Mouse (Mus musculus): ENCODE data around the gene Srbd1. TPM values are rescaled to one million over a fixed set of nuclear protein-coding genes. Genes with fewer than 3 reads are reported as not detected.

The Srbd1 gene
- polyA plus RNA-seq, 1 experiment: 17.9 TPM

GRCm38 (mm10) chr17:85995086-85995485 lies 149.9 kb downstream of the Srbd1 start:
- Histone ChIP-seq H3K27ac (ENCODE audit: insufficient read depth, low read length) (no peak overlapping the region), H3K4me3 (ENCODE audit: insufficient read depth, low read length) (no peak overlapping the region), H3K4me1 (ENCODE audit: control insufficient read depth, insufficient read depth, low read length) (no peaks in the 10 kb centered on the region)
- TF ChIP-seq POLR2A (IDR thresholded peaks at IDR 0.05; ENCODE audit: low read depth, low read length) (no peak), CTCF (IDR thresholded peaks at IDR 0.05; ENCODE audit: borderline replicate concordance, insufficient read depth, low read length) (no peak)

GRCm38 (mm10) chr17:85989058-85989769 lies 155.8 kb downstream of the Srbd1 start:
- TF ChIP-seq CTCF (IDR thresholded peaks at IDR 0.05; ENCODE audit: borderline replicate concordance, insufficient read depth, low read length): no peak
- H3K4me3 ChIP-seq (ENCODE audit: insufficient read depth, low read length): no peak overlapping the region
- H3K27ac ChIP-seq (ENCODE audit: insufficient read depth, low read length): no peak overlapping the region
- no peaks in the 10 kb centered on the region for H3K4me1 ChIP-seq (ENCODE audit: control insufficient read depth, insufficient read depth, low read length)

GRCm38 (mm10) chr17:85987531-85987930 lies 157.4 kb downstream of the Srbd1 start:
- TF ChIP-seq CTCF (IDR thresholded peaks at IDR 0.05; ENCODE audit: borderline replicate concordance, insufficient read depth, low read length) (no peak), POLR2A (IDR thresholded peaks at IDR 0.05; ENCODE audit: low read depth, low read length) (no peak)
- Histone ChIP-seq H3K4me3 (ENCODE audit: insufficient read depth, low read length) (no peak overlapping the region), H3K4me1 (ENCODE audit: control insufficient read depth, insufficient read depth, low read length) (no peaks in the 10 kb centered on the region), H3K27ac (ENCODE audit: insufficient read depth, low read length) (no peak overlapping the region)

DNA sequence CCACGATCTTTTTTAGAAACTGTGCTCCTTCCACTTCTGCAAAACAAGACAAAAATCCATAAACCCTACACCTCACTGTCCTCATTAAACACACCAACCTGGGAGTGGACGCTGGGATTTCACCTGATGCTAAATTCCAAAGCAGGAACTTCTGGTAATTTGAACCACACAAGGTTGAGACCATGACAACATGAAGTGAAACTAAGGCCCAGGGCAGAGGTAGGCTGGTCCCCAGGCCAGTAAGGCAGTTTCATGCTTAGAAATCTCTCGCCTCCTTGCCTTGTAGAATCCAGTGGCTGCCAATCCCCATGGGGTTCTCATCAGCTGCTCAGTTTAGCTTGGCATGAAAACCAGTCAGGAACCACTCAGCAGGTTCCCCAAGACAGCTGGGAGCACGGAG lies 158.4 kb downstream of the Srbd1 start:
- Histone ChIP-seq H3K27ac (ENCODE audit: insufficient read depth, low read length) (no peak overlapping the region), H3K4me1 (ENCODE audit: control insufficient read depth, insufficient read depth, low read length) (no peaks in the 10 kb centered on the region), H3K4me3 (ENCODE audit: insufficient read depth, low read length) (no peak overlapping the region)
- no peak for TF ChIP-seq POLR2A (IDR thresholded peaks at IDR 0.05; ENCODE audit: low read depth, low read length)
- no peak for TF ChIP-seq CTCF (IDR thresholded peaks at IDR 0.05; ENCODE audit: borderline replicate concordance, insufficient read depth, low read length)

DNA sequence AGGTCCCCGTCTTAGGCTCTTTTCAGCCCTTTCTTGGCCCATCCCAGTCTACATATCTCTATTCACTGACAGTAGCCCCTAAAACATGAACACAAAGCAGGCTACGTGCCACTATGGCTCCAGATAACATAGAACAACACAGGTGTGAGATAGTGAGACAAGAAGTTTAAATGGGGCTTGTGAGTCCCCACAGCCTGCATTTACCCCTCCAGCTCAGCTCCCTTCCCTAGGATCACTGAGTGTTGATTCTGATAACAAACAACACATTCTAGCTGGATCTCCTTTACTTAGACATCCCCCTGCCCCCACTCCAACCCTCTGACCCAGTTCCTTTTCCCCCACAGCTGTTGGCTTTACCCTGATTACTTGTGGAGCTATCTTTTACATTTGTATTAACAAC lies 158.8 kb downstream of the Srbd1 start:
- Histone ChIP-seq H3K4me3 (ENCODE audit: insufficient read depth, low read length) (no peak overlapping the region), H3K4me1 (ENCODE audit: control insufficient read depth, insufficient read depth, low read length) (no peaks in the 10 kb centered on the region), H3K27ac (ENCODE audit: insufficient read depth, low read length) (no peak overlapping the region)
- TF ChIP-seq POLR2A (IDR thresholded peaks at IDR 0.05; ENCODE audit: low read depth, low read length): no peak
- no peak for TF ChIP-seq CTCF (IDR thresholded peaks at IDR 0.05; ENCODE audit: borderline replicate concordance, insufficient read depth, low read length)

- Histone ChIP-seq H3K27ac (ENCODE audit: insufficient read depth, low read length) (no peak overlapping the region), H3K4me3 (ENCODE audit: insufficient read depth, low read length) (no peak overlapping the region), H3K4me1 (ENCODE audit: control insufficient read depth, insufficient read depth, low read length) (no peaks in the 10 kb centered on the region)
- TF ChIP-seq POLR2A (IDR thresholded peaks at IDR 0.05; ENCODE audit: low read depth, low read length) (no peak), CTCF (IDR thresholded peaks at IDR 0.05; ENCODE audit: borderline replicate concordance, insufficient read depth, low read length) (no peak)
Observed at GRCm38 (mm10) chr17:85985131-85985530, 159.8 kb downstream of the Srbd1 start.

DNA sequence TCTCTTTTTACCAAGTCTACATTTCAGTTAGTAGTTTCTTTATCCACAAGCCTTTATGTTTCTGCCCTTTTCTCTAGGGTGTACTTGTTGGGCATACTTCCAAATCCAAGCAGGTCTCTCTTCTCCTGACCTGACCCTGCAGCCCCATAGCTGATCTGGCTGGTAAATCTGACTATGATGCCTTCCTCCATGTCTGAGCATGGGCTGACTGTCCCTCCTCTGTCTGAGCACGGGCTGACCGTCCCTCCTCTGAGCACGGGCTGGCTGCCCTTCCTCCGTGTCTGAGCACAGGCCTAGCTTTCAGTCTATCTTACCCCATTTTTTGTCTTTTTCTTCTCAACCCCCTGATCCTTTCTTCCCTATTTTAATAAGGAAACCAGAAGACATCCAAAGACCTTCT lies 162.7 kb downstream of the Srbd1 start:
- TF ChIP-seq POLR2A (IDR thresholded peaks at IDR 0.05; ENCODE audit: low read depth, low read length) (no peak), CTCF (IDR thresholded peaks at IDR 0.05; ENCODE audit: borderline replicate concordance, insufficient read depth, low read length) (no peak)
- H3K4me1 ChIP-seq (ENCODE audit: control insufficient read depth, insufficient read depth, low read length): no peaks in the 10 kb centered on the region
- H3K27ac ChIP-seq (ENCODE audit: insufficient read depth, low read length): no peak overlapping the region
- H3K4me3 ChIP-seq (ENCODE audit: insufficient read depth, low read length): no peak overlapping the region

GRCm38 (mm10) chr17:85981869-85982268 lies 163.1 kb downstream of the Srbd1 start:
- Histone ChIP-seq H3K4me3 (ENCODE audit: insufficient read depth, low read length) (no peak overlapping the region), H3K27ac (ENCODE audit: insufficient read depth, low read length) (no peak overlapping the region), H3K4me1 (ENCODE audit: control insufficient read depth, insufficient read depth, low read length) (no peaks in the 10 kb centered on the region)
- no peak for TF ChIP-seq CTCF (IDR thresholded peaks at IDR 0.05; ENCODE audit: borderline replicate concordance, insufficient read depth, low read length)
- TF ChIP-seq POLR2A (IDR thresholded peaks at IDR 0.05; ENCODE audit: low read depth, low read length): no peak

GRCm38 (mm10) chr17:85978876-85979275 lies 166.1 kb downstream of the Srbd1 start:
- H3K27ac ChIP-seq (ENCODE audit: insufficient read depth, low read length): no peak overlapping the region
- TF ChIP-seq CTCF (IDR thresholded peaks at IDR 0.05; ENCODE audit: borderline replicate concordance, insufficient read depth, low read length): no peak
- no peak for TF ChIP-seq POLR2A (IDR thresholded peaks at IDR 0.05; ENCODE audit: low read depth, low read length)
- no peak overlapping the region for H3K4me3 ChIP-seq (ENCODE audit: insufficient read depth, low read length)
- peaks cover 6% of the 10 kb centered on the region; the same call in 1 of the 2 replicates for H3K4me1 ChIP-seq (ENCODE audit: control insufficient read depth, insufficient read depth, low read length)

GRCm38 (mm10) chr17:85975077-85975476 lies 169.9 kb downstream of the Srbd1 start:
- Histone ChIP-seq H3K4me3 (ENCODE audit: insufficient read depth, low read length) (no peak overlapping the region), H3K27ac (ENCODE audit: insufficient read depth, low read length) (no peak overlapping the region), H3K4me1 (ENCODE audit: control insufficient read depth, insufficient read depth, low read length) (peaks cover 6% of the 10 kb centered on the region; the same call in 1 of the 2 replicates)
- no peak for TF ChIP-seq POLR2A (IDR thresholded peaks at IDR 0.05; ENCODE audit: low read depth, low read length)
- no peak for TF ChIP-seq CTCF (IDR thresholded peaks at IDR 0.05; ENCODE audit: borderline replicate concordance, insufficient read depth, low read length)
